1 mouse cellular context compared by ENCODE assay signal in the genomic region with DNA sequence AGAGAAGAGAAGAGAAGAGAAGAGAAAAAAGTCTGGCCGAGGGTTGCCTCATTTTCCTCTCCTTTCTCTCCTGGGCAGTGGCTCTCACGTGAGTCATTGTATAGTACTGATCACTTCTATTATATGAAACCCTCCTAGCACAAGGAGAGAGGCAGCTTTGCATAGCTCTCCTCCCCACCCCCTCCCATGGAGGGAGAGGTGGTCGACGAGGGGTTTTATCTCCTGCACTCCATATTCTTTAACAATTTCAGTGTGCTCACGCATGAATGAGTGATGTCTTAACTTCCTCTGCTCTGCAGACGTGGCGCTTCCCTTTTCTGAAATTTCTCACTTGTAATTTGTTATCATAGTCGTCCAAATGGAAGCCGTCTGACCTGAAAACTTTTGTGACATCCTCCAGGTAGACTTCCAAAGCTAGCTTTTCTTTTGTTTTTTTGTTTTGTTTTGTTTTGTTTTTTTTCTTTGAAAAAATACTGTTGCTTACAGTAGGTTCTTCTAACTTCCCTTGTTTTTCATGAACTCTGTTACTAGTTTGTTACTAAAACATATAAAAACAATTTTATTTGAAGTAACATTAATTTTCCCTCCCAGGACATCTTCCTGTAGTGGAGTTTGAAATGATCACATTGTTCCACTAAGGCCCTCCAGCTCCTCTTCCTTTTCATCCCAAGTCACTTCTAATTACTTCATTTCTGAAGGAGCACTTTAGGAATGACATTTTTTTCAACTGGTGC.
TF ChIP-seq lines count a peak whose summit lies in the region.

No protein-coding gene starts in this region.

TF ChIP-seq in MEL, 35 proteins besides CTCF, POLR2A, EP300 and RAD21 (continued from another document):
- TF ChIP-seq CHD1 (IDR thresholded peaks at IDR 0.05; ENCODE audit: low read depth, low read length) (peak; percentile 96; the same call in 1 of the 2 replicates), HCFC1 (IDR thresholded peaks at IDR 0.05; ENCODE audit: low read depth, low read length) (no peak; the same call in 1 of the 2 replicates), ZMIZ1 (IDR thresholded peaks at IDR 0.05; ENCODE audit: low read depth, low read length) (no peak), KAT2A (conservative IDR thresholded peaks at IDR 0.05; ENCODE audit: low read depth, low read length) (no peak), RCOR1 (IDR thresholded peaks at IDR 0.05; ENCODE audit: low read depth, low read length) (peak; percentile 73), MYC (IDR thresholded peaks at IDR 0.05; ENCODE audit: low read depth, low read length) (peak; percentile 84; the same call in 1 of the 2 replicates), TAL1 (IDR thresholded peaks at IDR 0.05; ENCODE audit: low read length) (peak; percentile 92), SIN3A (IDR thresholded peaks at IDR 0.05; ENCODE audit: low read length) (peak; percentile 85), POLR2AphosphoS5 (IDR thresholded peaks at IDR 0.05; ENCODE audit: borderline replicate concordance, low read depth, low read length) (no peak), ZKSCAN1 (IDR thresholded peaks at IDR 0.05; ENCODE audit: low read depth, low read length) (no peak), MXI1 (IDR thresholded peaks at IDR 0.05; ENCODE audit: low read depth, low read length) (peak; percentile 44; the same call in 1 of the 2 replicates), GABPA (IDR thresholded peaks at IDR 0.05; ENCODE audit: low read depth, low read length) (no peak), POLR2AphosphoS2 (IDR thresholded peaks at IDR 0.05; ENCODE audit: low read length) (0 out of 2 replicates have a peak, but pooled peaks have one; percentile 34), TBP (IDR thresholded peaks at IDR 0.05; ENCODE audit: low read depth, low read length) (peak; percentile 72), MAX (IDR thresholded peaks at IDR 0.05; ENCODE audit: low read length) (no peak), TCF12 (IDR thresholded peaks at IDR 0.05; ENCODE audit: low read depth, low read length) (peak; percentile 93), MAZ (IDR thresholded peaks at IDR 0.05; ENCODE audit: low read depth, low read length) (peak; percentile 57; the same call in 1 of the 2 replicates)
